Mouse (Mus musculus) midbrain, embryonic 16.5 days (tissue): ENCODE data around the gene Nos2. TPM values are rescaled to one million over a fixed set of nuclear protein-coding genes. Genes with fewer than 3 reads are reported as not detected.
"Not testable (repeated sequence)": the region's sequence is repeated elsewhere in the genome, so short reads cannot be mapped to it uniquely, and the experiment has no call there.

Experiments used
- ATAC-seq: fragments of 200-750 bp; cut with Nextera tagmentation; 2 replicates; pipeline ENCODE4 v1.8.0; 2017; ENCODE audit warnings: moderate TSS enrichment
- H3K27ac ChIP-seq: fragments of 300-500 bp; sonication (generic); 2 replicates; pipeline ENCODE4 v1.5.1; 2014; ENCODE audit warnings: mild to moderate bottlenecking, low read length, mixed read lengths
- H3K27me3 ChIP-seq: fragments of 300-500 bp; sonication (generic); 2 replicates; pipeline ENCODE4 v1.6.1; 2014; ENCODE audit warnings: low read depth, low read length, mixed read lengths; ENCODE audit not compliant: control insufficient read depth, insufficient read depth
- H3K36me3 ChIP-seq: fragments of 300-500 bp; sonication (generic); 2 replicates; pipeline ENCODE4 v1.6.1; 2014; ENCODE audit warnings: mild to moderate bottlenecking, low read length, moderate library complexity, mixed read lengths; ENCODE audit not compliant: control insufficient read depth, insufficient read depth
- H3K4me1 ChIP-seq: fragments of 300-500 bp; sonication (generic); 2 replicates; pipeline ENCODE4 v1.6.1; 2014; ENCODE audit warnings: mild to moderate bottlenecking, low read length, mixed read lengths; ENCODE audit not compliant: control insufficient read depth, insufficient read depth
- H3K4me2 ChIP-seq: fragments of 300-500 bp; sonication (generic); 2 replicates; pipeline ENCODE4 v1.6.1; 2014; ENCODE audit warnings: mild to moderate bottlenecking, low read length, mixed read lengths
- H3K4me3 ChIP-seq: fragments of 300-500 bp; sonication (generic); 2 replicates; pipeline ENCODE4 v1.5.1; 2014; ENCODE audit warnings: low read depth, mild to moderate bottlenecking, low read length, moderate library complexity, mixed read lengths
- H3K9ac ChIP-seq: fragments of 300-500 bp; sonication (generic); 2 replicates; pipeline ENCODE4 v1.6.1; 2014; ENCODE audit warnings: low read depth, low read length, mixed read lengths
- H3K9me3 ChIP-seq: fragments of 300-500 bp; sonication (generic); replicated peaks from 2 replicates; pipeline ENCODE4 v1.6.1; 2014; ENCODE audit warnings: mild to moderate bottlenecking, low read length, mixed read lengths; ENCODE audit not compliant: control insufficient read depth, poor library complexity, severe bottlenecking
- WGBS: fragments of 180-500 bp; shearing (Covaris S2); extraction: QIAGEN DNeasy Blood & Tissue Kit; methylation state at CpG from one replicate; pipeline ENCODE4 v1.1.7; 2014; 5-methylcytosine and 5-hydroxymethylcytosine counted together
- polyA plus RNA-seq: library from polyadenylated mRNA; unstranded; fragments of >200 nt; fragmentation: Nextera tagmentation; extraction: Ambion mirVana; gene quantifications from 2 replicates; pipeline ENCODE4 v1.2.1, GENCODE M21; 2015

The Nos2 gene
- polyA plus RNA-seq, 1 experiment from 2014 or later = 1.1 TPM

- no peak for ATAC-seq
- 81% methylated on average over 2 of the region's 2 CpGs for WGBS
- no peak overlapping the region for H3K4me3 ChIP-seq
Observed at GRCm38 (mm10) chr11:78982042-78982441, 61.5 kb downstream of the Nos2 start.

GRCm38 (mm10) chr11:78982513-78983291 lies 62.1 kb downstream of the Nos2 start:
- 87% methylated on average over 12 of the region's 12 CpGs for WGBS
- H3K9ac ChIP-seq = no peak overlapping the region
- H3K4me1 ChIP-seq = no peaks in the 10 kb centered on the region
- no peaks in the 10 kb centered on the region for H3K27me3 ChIP-seq
- no peak overlapping the region for H3K27ac ChIP-seq
- no peaks in the 10 kb centered on the region for H3K9me3 ChIP-seq
- no peak overlapping the region for H3K4me3 ChIP-seq
- no peaks in the 10 kb centered on the region for H3K36me3 ChIP-seq
- H3K4me2 ChIP-seq = no peak overlapping the region
- ATAC-seq = no peak

More at GRCm38 (mm10) chr11:78982042-78982441, 61.5 kb downstream of the Nos2 start:
- Histone ChIP-seq H3K9ac (no peak overlapping the region), H3K36me3 (no peaks in the 10 kb centered on the region), H3K4me2 (no peak overlapping the region), H3K9me3 (no peaks in the 10 kb centered on the region), H3K27ac (no peak overlapping the region), H3K27me3 (no peaks in the 10 kb centered on the region), H3K4me1 (no peaks in the 10 kb centered on the region)

- 84% methylated on average over 7 of the region's 7 CpGs for WGBS
- ATAC-seq = no peak
- H3K4me3 ChIP-seq = no peak overlapping the region
Observed at GRCm38 (mm10) chr11:78983539-78983938, 63.0 kb downstream of the Nos2 start.

GRCm38 (mm10) chr11:78984483-78985177 lies 64.0 kb downstream of the Nos2 start, which contains the start of gene Lgals9:
Gene Lgals9 (minus strand): TSS chr11:78984946.
- no peak within 1 kb of the TSS for H3K27ac ChIP-seq
- no peak within 1 kb of the TSS for H3K4me3 ChIP-seq
- no peak within 1 kb of the TSS for H3K4me2 ChIP-seq
- no peaks in the 10 kb centered on the region for H3K4me1 ChIP-seq
- no peaks in the 10 kb centered on the region for H3K36me3 ChIP-seq
- H3K9me3 ChIP-seq = no peaks in the 10 kb centered on the region
- no peaks in the 10 kb centered on the region for H3K27me3 ChIP-seq
- ATAC-seq = no peak
- 83% methylated on average over 10 of the region's 10 CpGs for whole genome bisulfite sequencing
- no peak within 1 kb of the TSS for H3K9ac ChIP-seq

More at GRCm38 (mm10) chr11:78983539-78983938, 63.0 kb downstream of the Nos2 start:
- Histone ChIP-seq H3K9me3 (no peaks in the 10 kb centered on the region), H3K27me3 (no peaks in the 10 kb centered on the region), H3K9ac (no peak overlapping the region), H3K36me3 (no peaks in the 10 kb centered on the region), H3K4me2 (no peak overlapping the region), H3K4me1 (no peaks in the 10 kb centered on the region), H3K27ac (no peak overlapping the region)

- ATAC-seq = no peak
- no peaks in the 10 kb centered on the region for H3K27me3 ChIP-seq
- no peaks in the 10 kb centered on the region for H3K4me1 ChIP-seq
Observed at GRCm38 (mm10) chr11:78985505-78985904, 64.9 kb downstream of the Nos2 start.

GRCm38 (mm10) chr11:78986311-78987002 lies 65.9 kb downstream of the Nos2 start:
- Histone ChIP-seq H3K36me3 (no peaks in the 10 kb centered on the region), H3K4me1 (no peaks in the 10 kb centered on the region), H3K9ac (no peak overlapping the region), H3K4me2 (no peak overlapping the region), H3K4me3 (no peak overlapping the region), H3K27ac (no peak overlapping the region), H3K27me3 (no peaks in the 10 kb centered on the region), H3K9me3 (no peaks in the 10 kb centered on the region)
- WGBS = 89% methylated on average over 10 of the region's 10 CpGs
- no peak for ATAC-seq

More at GRCm38 (mm10) chr11:78985505-78985904, 64.9 kb downstream of the Nos2 start:
- no peak overlapping the region for H3K4me2 ChIP-seq
- H3K9me3 ChIP-seq = no peaks in the 10 kb centered on the region
- H3K27ac ChIP-seq = no peak overlapping the region
- H3K9ac ChIP-seq = no peak overlapping the region
- H3K4me3 ChIP-seq = no peak overlapping the region
- H3K36me3 ChIP-seq = no peaks in the 10 kb centered on the region

- not testable (repeated sequence) for H3K27ac ChIP-seq, H3K4me3 ChIP-seq, H3K27me3 ChIP-seq, H3K9ac ChIP-seq, H3K4me1 ChIP-seq, H3K36me3 ChIP-seq, H3K9me3 ChIP-seq, ATAC-seq, H3K4me2 ChIP-seq
- 96% methylated on average over 11 of the region's 11 CpGs for WGBS
Observed at GRCm38 (mm10) chr11:78989206-78989605, 68.6 kb downstream of the Nos2 start.

GRCm38 (mm10) chr11:78990096-78990495 lies 69.5 kb downstream of the Nos2 start:
- Histone ChIP-seq H3K36me3 (no peaks in the 10 kb centered on the region), H3K4me3 (no peak overlapping the region), H3K9me3 (no peaks in the 10 kb centered on the region; the same call in 1 of the 2 replicates), H3K4me1 (no peaks in the 10 kb centered on the region), H3K27ac (no peak overlapping the region), H3K4me2 (no peak overlapping the region), H3K27me3 (no peaks in the 10 kb centered on the region), H3K9ac (no peak overlapping the region)
- WGBS = 80% methylated on average over 9 of the region's 9 CpGs
- no peak for ATAC-seq
